Mouse (Mus musculus): ENCODE results near the gene Thumpd2.

Thumpd2 gene

DNA sequence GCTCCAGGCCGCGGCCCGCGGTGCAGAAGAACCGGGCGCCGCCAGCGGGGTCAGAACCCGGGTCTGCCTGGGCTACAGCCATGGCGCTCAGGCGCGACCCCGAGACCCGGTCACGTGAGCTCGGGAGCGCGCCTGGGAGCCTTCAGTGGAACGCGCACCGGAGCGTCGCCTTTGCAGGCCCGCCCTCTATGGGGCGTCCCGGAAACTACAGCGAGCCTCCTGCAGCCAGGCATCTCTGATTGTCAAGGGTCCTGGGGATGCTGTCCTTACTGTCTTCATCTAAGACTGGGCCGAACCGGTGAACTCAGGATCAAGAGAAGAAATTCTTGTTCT, at the start of gene Thumpd2:
Gene Thumpd2, minus strand, starts transcription at position 104 of the 333 bp plus-strand sequence.
- peak; percentile 96 to 97 for DNase-seq

DNA sequence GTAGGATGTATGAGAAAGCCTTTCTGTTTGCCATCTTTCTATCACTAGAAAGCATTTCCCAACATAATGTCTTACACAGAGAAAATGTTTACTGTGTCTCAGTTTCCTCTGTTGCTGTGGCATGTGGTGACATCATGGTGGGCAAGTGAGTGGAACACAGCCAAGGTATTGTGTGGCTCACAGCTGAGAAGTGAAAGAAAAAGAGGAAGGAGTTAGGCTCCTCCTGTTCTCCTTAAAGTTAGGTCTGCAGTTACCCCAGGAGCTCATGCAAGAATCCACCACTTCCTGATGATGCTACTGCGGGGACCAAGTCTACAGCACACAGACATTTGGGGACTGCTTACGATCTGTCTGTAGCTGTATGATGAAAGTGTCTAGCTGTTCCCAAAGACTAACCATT, 39.4 kb upstream of the Thumpd2 start:
- DNase-seq: peak in 1 of 2 experiments; percentile 2

DNA sequence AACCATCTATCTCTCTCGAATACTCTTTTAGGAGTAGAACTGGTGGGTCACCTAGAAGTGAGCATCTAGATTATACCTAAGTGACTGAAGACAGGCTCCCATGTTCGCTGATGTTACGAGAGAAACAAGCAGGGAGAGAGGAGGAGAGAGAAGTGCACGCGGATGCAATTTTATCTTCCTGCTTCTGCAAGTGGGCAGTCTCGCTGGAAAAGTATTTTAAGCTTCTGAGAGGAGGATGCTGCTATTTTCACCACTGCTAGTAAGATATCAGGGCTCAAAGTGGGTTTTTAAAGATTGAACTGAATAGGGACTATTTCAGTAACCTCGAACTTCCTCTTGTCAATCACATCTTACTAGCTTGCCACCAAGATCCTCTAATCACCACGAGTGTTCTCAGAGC, 38.0 kb upstream of the Thumpd2 start:
- no peak for DNase-seq

DNA sequence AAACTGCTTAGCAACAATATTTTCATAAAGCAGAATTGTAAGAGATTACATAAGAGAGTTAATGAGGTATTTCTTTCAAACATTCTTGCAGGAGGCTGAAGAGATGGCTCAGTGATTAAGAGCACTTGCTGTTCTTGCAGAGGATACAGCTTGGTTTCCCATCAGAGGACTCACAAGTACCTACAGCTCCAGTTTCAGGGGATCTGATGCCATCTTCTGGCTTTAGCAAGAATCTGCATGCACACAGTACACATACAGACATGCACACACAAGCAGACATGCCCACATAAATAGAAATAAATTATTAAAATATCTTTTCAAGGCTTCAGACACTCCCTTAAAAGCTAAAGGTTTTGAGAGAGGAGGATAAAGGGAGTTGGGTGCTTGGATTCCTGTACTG, 33.6 kb upstream of the Thumpd2 start:
- DNase-seq: no peak

DNA sequence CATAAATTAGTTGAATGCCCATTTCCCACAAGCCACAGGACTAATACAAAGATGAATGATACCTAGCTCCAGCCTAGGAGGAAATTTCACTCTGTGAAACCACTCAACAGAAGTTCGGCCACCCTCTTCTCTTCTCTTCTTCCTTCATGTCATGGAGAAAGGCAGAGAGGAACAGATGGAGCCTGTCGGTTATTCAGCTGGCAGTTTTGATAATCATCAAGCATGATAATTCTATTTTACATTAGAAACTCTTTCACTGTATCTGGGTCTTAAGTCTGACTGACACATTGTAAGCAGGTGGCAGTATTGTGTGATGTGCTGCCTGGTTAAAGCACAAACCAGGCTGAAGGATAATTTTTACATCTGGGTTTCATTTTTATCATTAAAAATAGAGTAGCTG, 31.6 kb upstream of the Thumpd2 start:
- DNase-seq: peak in 1 of 2 experiments; percentile 1

GRCm38 (mm10) chr17:81092794-81093193, 27.9 kb upstream of the Thumpd2 start:
- no peak for DNase-seq

DNA sequence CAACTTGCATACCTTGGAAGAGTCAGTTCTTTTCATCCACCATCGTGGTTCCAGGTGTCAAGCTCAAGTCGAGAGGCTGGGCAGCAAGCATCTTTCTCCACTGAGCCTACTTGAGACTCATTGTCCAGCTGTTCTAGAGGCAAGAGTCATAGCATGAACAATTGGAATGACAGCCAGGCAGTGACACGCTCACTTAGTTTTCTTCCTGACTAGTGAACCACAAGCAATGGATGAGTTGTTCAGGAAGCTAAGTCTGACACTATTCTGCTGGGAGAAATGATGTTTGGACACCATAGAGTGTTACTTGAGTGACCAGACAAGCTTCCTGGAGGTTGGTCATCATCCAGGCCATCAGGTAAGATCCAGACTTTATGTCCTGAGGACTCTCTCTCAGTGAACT, 24.0 kb upstream of the Thumpd2 start:
- no peak for DNase-seq

DNA sequence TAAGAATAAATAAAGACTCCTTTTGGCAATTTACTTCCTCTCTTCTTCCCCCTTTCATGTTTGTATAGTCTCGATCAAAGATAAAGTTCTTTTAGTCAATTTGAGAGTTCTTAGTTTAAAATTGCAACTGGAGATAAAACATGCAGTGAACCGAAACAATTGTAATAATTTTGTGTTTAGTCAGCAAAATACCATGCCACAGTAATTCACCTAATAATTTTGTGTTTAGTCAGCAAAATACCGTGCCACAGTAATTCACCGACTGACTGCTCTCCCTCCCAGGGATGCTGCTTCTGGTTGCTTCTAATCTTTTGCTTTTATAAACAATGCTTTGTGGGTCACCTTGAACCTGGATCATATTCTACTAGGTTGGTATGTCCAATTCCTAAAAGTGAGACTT, 22.9 kb upstream of the Thumpd2 start:
- DNase-seq: no peak

GRCm38 (mm10) chr17:81064279-81064978, 453 bp downstream of the Thumpd2 start:
- peak; percentile 12 to 28 for DNase-seq

DNA sequence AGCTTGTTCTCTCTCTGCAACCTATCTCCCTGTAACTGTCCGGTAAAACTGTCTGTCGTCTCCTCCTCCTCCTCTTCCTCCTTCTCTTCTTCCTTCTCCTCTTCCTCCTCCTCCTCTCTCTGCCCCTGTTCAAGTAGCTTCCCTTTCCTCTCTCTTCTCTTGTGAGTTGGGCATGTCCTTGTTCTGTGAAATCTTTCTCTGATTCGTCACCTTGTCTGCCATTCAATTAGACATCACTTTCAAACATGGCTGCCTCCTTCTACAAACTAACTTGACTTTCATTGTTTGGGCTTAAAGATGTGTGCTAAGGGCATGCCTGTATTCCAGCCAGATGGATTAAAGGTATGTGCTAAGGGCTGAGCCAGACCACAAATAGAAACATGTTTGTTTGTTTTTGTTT, 1.5 kb downstream of the Thumpd2 start:
- no peak for DNase-seq

- DNase-seq: no peak
These were observed 2.5 kb downstream of the Thumpd2 start for GRCm38 (mm10) chr17:81062349-81062871.

DNA sequence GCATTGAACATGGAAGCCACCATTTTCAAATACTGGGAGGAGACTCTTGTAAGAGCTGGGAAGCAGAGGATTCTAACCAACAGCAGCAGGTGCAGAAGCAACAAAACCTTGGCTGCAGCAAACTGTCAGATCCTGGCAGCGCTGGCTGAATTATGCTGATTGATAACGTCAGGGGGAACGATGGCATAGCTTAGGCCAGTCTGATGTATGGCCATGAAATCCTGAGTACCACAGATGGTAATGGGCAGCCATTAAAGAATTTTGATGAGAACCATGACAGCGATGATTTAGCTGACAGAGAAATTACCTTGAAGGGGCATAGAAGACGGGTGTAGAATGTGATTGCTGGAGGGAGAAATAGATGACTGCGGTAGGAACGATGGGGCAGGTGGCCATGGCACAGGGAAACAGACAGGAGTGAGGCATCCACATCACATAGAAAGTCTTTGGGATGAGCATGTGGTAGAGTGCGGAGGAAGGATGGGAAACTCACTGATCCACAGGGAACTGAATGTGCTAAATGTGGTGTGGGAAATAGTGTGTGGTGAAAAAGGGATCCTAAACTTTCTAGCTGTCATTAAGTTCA, 8.0 kb downstream of the Thumpd2 start:
- DNase-seq: no peak

GRCm38 (mm10) chr17:81056035-81056434, 8.8 kb downstream of the Thumpd2 start:
- no peak for DNase-seq

GRCm38 (mm10) chr17:81055522-81055921, 9.4 kb downstream of the Thumpd2 start:
- no peak for DNase-seq

- no peak for DNase-seq
These were observed 11.6 kb downstream of the Thumpd2 start for GRCm38 (mm10) chr17:81053274-81053673.

- DNase-seq: no peak
These were observed 16.8 kb downstream of the Thumpd2 start for GRCm38 (mm10) chr17:81047930-81048564.

DNA sequence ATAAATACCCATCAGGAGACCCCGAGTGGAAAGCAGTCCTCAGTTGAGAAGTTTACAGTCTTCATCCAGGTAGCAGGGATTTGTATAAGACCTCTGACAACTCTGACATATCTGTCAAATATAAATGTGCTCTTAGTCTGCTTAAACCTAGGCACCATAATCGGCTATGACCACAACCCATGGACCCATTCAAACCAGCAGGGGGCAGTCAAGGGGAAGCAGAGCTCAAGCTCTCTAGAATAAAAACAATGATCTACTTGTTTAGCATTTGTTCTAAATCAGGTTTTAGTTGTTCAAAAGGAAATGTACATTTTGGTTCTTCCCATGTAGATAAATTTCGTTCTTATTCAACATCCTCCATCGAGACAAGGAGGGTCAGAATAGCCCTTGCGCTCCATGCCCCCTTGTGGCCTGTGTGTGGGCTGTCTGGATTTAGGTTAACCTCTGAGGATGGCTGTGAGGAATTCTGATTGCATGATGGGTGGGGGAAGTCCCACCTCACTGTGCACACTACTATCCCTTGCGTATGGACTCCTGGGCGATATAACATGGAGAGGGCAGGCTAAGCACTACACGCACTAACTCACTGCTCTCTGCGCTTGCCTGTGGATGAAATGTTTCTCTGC, 19.2 kb downstream of the Thumpd2 start:
- peak; percentile 17 to 45 for DNase-seq

- DNase-seq: no peak
These were observed 19.8 kb downstream of the Thumpd2 start for GRCm38 (mm10) chr17:81045115-81045514.

GRCm38 (mm10) chr17:81044356-81044755, 20.5 kb downstream of the Thumpd2 start:
- DNase-seq: no peak

GRCm38 (mm10) chr17:81041662-81042061, 23.2 kb downstream of the Thumpd2 start:
- no peak for DNase-seq

GRCm38 (mm10) chr17:81038707-81039408, 26.0 kb downstream of the Thumpd2 start:
- DNase-seq: no peak

DNA sequence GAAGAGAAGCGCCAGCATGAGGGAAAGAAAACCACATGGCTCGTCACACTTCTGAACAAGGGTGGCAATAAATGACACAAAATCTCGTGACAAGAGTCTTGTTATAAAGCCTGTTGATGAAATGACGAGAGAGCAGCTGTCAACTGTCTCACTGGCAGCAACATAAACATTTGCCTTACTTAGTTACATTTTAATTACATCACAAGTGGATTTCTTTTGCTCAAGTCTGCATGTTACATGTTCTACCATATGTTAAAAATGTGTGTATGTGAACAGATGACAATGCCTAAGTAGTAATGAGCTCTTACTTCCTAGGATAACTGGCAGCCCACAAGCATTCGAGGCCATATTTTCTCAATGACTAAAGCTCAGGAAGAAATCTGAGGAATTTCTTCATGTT, 29.5 kb downstream of the Thumpd2 start:
- no peak for DNase-seq

- DNase-seq: no peak
These were observed 31.9 kb downstream of the Thumpd2 start for GRCm38 (mm10) chr17:81032957-81033356.

All from cerebellum, postnatal 14 days (tissue).